Mouse (Mus musculus) B cell, adult 2 months (primary cell): ENCODE data around the gene H3f3a.

Experiments used
- DNase-seq, 2 experiments: peaks; one replicate each; pipeline ENCODE4 v3.0.0; 2022

H3f3a gene

GRCm38 (mm10) chr1:180822276-180822675 lies 8.5 kb upstream of the H3f3a start:
- no peak for DNase-seq

- no peak for DNase-seq
Observed at GRCm38 (mm10) chr1:180821101-180821500, 7.4 kb upstream of the H3f3a start.

GRCm38 (mm10) chr1:180818000-180818399 lies 4.3 kb upstream of the H3f3a start:
- no peak for DNase-seq

GRCm38 (mm10) chr1:180815371-180816024 lies 1.8 kb upstream of the H3f3a start:
- DNase-seq = no peak

- DNase-seq = peak; percentile 94
Observed at GRCm38 (mm10) chr1:180813409-180813884, 296 bp downstream of the H3f3a start.

- DNase-seq = peak; percentile 65 to 73
Observed at GRCm38 (mm10) chr1:180812463-180813408, 1.0 kb downstream of the H3f3a start.

- DNase-seq = peak; percentile 71 to 75
Observed at GRCm38 (mm10) chr1:180811596-180812462, 1.9 kb downstream of the H3f3a start.

GRCm38 (mm10) chr1:180810976-180811375 lies 2.8 kb downstream of the H3f3a start:
- no peak for DNase-seq

- DNase-seq = no peak
Observed at GRCm38 (mm10) chr1:180808831-180809230, 4.9 kb downstream of the H3f3a start.

GRCm38 (mm10) chr1:180803881-180804280 lies 9.9 kb downstream of the H3f3a start:
- no peak for DNase-seq

GRCm38 (mm10) chr1:180801466-180801994 lies 12.2 kb downstream of the H3f3a start:
- DNase-seq = no peak

GRCm38 (mm10) chr1:180800814-180801213 lies 12.9 kb downstream of the H3f3a start:
- DNase-seq = no peak

- no peak for DNase-seq
Observed at GRCm38 (mm10) chr1:180800022-180800421, 13.7 kb downstream of the H3f3a start.

- no peak for DNase-seq
Observed at GRCm38 (mm10) chr1:180799253-180799652, 14.5 kb downstream of the H3f3a start.

- DNase-seq = no peak
Observed at GRCm38 (mm10) chr1:180798660-180799059, 15.1 kb downstream of the H3f3a start.

- DNase-seq = no peak
Observed at GRCm38 (mm10) chr1:180794170-180794569, 19.6 kb downstream of the H3f3a start.

- peak; percentile 57 to 58 for DNase-seq
Observed at GRCm38 (mm10) chr1:180793445-180794117, 20.2 kb downstream of the H3f3a start.

GRCm38 (mm10) chr1:180792814-180793213 lies 20.9 kb downstream of the H3f3a start:
- DNase-seq = no peak

GRCm38 (mm10) chr1:180791821-180792480 lies 21.8 kb downstream of the H3f3a start:
- no peak for DNase-seq

GRCm38 (mm10) chr1:180783580-180783928 lies 30.2 kb downstream of the H3f3a start:
- no peak for DNase-seq

- DNase-seq = no peak
Observed at GRCm38 (mm10) chr1:180782906-180783579, 30.7 kb downstream of the H3f3a start.
